Mouse (Mus musculus) bone marrow, adult 2 months (tissue): ENCODE measurements around the gene Wdr44. TPM values are rescaled to one million over a fixed set of nuclear protein-coding genes. Genes with fewer than 3 reads are reported as not detected.
"Not testable (repeated sequence)": the region's sequence is repeated elsewhere in the genome, so short reads cannot be mapped to it uniquely, and the experiment has no call there.

ENCODE experiments used
- H3K27ac ChIP-seq: fragments of 200-500 bp; 2 replicates; pipeline ENCODE4 v1.5.1; 2012; ENCODE audit warnings: low read depth, mild to moderate bottlenecking, control low read depth, inconsistent platforms, low read length; ENCODE audit not compliant: control insufficient read depth, poor library complexity, insufficient read depth
- H3K4me1 ChIP-seq: fragments of 200-500 bp; 2 replicates; pipeline ENCODE4 v1.6.1; 2011; ENCODE audit warnings: low read length; ENCODE audit not compliant: control insufficient read depth, insufficient read depth
- H3K4me3 ChIP-seq: fragments of 200-500 bp; replicated peaks from 2 replicates; pipeline ENCODE3; 2011; ENCODE audit warnings: mild to moderate bottlenecking, low read depth, low read length, control low read depth; ENCODE audit not compliant: control insufficient read depth
- CTCF ChIP-seq: fragments of 200-500 bp; IDR thresholded peaks from 2 replicates; pipeline ENCODE4 v1.5.1; 2011; ENCODE audit warnings: low read length, control low read depth; ENCODE audit not compliant: control insufficient read depth, insufficient read depth
- POLR2A ChIP-seq: fragments of 200-500 bp; IDR thresholded peaks from 2 replicates; pipeline ENCODE4 v1.6.1; 2011; ENCODE audit warnings: low read depth, mild to moderate bottlenecking, control low read depth, low read length, borderline replicate concordance; ENCODE audit not compliant: control insufficient read depth
- WGBS: fragments of 180-500 bp; shearing (Covaris S2); methylation state at CpG from one replicate; pipeline ENCODE4 v1.1.7; 2018; 5-methylcytosine and 5-hydroxymethylcytosine counted together
- polyA plus RNA-seq: library from polyadenylated mRNA; stranded (reverse); fragments of >200 nt; gene quantifications from 2 replicates; pipeline ENCODE4 v1.2.4, GENCODE M21; 2011; ENCODE audit warnings: low replicate concordance; ENCODE audit not compliant: missing spikeins, insufficient read depth, insufficient read length

Wdr44 gene
- polyA plus RNA-seq, 1 experiment, result 8.4 TPM

DNA sequence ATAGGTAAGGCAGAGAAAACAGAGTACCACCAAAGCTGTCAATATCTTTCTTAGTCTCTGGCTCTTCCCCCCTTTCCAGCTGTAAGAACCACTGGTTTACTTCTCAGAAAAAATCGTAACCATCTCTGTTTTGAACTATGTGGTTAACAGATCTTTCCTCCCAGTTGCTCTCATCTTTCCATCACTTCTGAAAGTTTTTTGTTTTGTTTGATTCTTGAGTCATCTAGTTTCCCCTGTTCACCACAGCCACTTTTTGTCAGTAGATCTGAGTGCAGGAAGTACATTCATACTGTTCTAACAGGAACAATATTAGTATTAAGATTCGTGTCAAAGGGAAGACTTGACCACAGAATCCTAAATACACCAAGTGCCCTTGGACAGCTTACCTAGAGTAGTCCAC lies 117.5 kb downstream of the Wdr44 start:
- WGBS, result 46% methylated on average over 2 of the region's 2 CpGs

GRCm38 (mm10) chrX:23813287-23813686 lies 120.4 kb downstream of the Wdr44 start:
- H3K4me1 ChIP-seq, H3K4me3 ChIP-seq, H3K27ac ChIP-seq: not testable (repeated sequence)
- WGBS, result 88% methylated on average over 1 of the region's 1 CpGs

More for the DNA sequence above, 117.5 kb downstream of the Wdr44 start:
- Histone ChIP-seq H3K27ac (no peak overlapping the region), H3K4me3 (no peak overlapping the region), H3K4me1 (no peaks in the 10 kb centered on the region)
- TF ChIP-seq POLR2A, result no peak
- TF ChIP-seq CTCF, result no peak

DNA sequence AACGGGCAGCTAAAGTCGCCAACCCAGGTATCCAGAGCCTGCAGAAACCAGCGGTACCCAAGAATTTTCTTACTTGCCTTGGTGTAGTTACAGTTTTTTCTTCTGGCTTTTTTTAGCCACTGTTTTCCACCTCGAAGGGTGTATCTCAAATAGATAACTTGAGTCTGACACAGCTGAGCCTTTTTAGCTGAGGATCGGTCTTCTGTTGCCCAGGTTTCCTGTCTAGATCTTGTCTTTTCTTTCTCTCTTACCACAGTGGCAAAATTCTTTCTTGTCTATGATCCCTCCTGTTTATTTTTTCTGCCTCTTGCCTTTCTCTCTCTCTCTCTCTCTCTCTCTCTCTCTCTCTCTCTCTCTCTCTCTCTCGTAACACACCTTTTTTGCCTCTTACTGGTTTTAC lies 130.0 kb downstream of the Wdr44 start:
- 69% methylated on average over 6 of the region's 6 CpGs for WGBS
- not testable (repeated sequence) for H3K27ac ChIP-seq, H3K4me1 ChIP-seq, H3K4me3 ChIP-seq

GRCm38 (mm10) chrX:23823398-23824023 lies 130.7 kb downstream of the Wdr44 start:
- WGBS, result 53% methylated on average over 19 of the region's 19 CpGs
- no peak overlapping the region for H3K27ac ChIP-seq
- TF ChIP-seq POLR2A (no peak), CTCF (no peak)
- no peak overlapping the region for H3K4me3 ChIP-seq
- no peaks in the 10 kb centered on the region for H3K4me1 ChIP-seq

DNA sequence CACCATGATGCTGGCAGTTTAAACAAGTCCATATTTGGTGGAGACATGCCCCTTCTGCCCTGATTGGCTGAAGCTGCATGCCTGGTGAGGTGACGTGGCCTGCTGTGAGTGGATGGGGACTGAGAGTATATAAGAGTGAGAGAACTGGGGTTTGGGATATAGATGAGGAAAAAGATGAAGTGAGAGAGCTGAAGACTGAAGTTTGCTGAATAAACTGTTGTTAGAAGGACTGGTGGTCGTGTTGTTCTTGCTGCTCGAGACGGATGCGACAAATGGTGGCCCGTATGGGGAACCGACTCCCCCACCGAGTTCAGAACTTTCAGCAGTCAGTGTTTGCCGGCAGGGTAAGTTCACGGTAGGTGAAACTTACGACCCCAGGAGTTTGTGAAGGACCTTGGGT lies 140.9 kb downstream of the Wdr44 start:
- not testable (repeated sequence) for H3K4me3 ChIP-seq, H3K27ac ChIP-seq, H3K4me1 ChIP-seq
- 78% methylated on average over 11 of the region's 11 CpGs for WGBS

GRCm38 (mm10) chrX:23840921-23841320 lies 148.1 kb downstream of the Wdr44 start:
- Histone ChIP-seq H3K27ac (no peak overlapping the region), H3K4me3 (no peak overlapping the region), H3K4me1 (no peaks in the 10 kb centered on the region)
- 77% methylated on average over 1 of the region's 1 CpGs for WGBS
- no peak for TF ChIP-seq CTCF
- no peak for TF ChIP-seq POLR2A

Other genes with a start within 250 kb of the Wdr44 start
- gene Gm4907, start 189.5 kb downstream of the Wdr44 start, polyA plus RNA-seq, result not detected in 2 replicates